ENCODE assay signal across 20 mouse cellular contexts in genomic region chr15:83499211-83499755, GRCm38 (mm10). TPM values are rescaled to one million over a fixed set of nuclear protein-coding genes. Genes with fewer than 3 reads are reported as not detected.
DNase-seq lines count a peak whose midpoint lies in the region; ATAC-seq lines count a peak whose summit lies in the region.
"Had no signal": no experiment of that assay in that cellular context is flagged by ENCODE, and none has a peak within 500 bp of the region (broad histone marks: within the 10 kb centered on the region; RNA-seq: fewer than 3 reads in every experiment).

No protein-coding gene starts in this region.

- no peak overlapping the region for H3K4me2 ChIP-seq in embryonic facial prominence, embryonic 13.5 days
- H3K4me2 ChIP-seq: forebrain, embryonic 15.5 days; heart, embryonic 13.5 days had no signal

- no peak overlapping the region for H3K4me3 ChIP-seq in embryonic facial prominence, embryonic 13.5 days
- H3K4me3 ChIP-seq in embryonic facial prominence, embryonic 10.5 days, result no peak overlapping the region
- H3K4me3 ChIP-seq in limb, embryonic 10.5 days, result no peak overlapping the region
- H3K4me3 ChIP-seq: forebrain, embryonic 15.5 days; heart, embryonic 13.5 days had no signal

- H3K36me3 ChIP-seq in embryonic facial prominence, embryonic 13.5 days, result peaks cover 71% of the 10 kb centered on the region
- peaks cover 89% of the 10 kb centered on the region for H3K36me3 ChIP-seq in embryonic facial prominence, embryonic 10.5 days (replicated peaks)
- peaks cover 71% of the 10 kb centered on the region for H3K36me3 ChIP-seq in limb, embryonic 10.5 days

- no peaks in the 10 kb centered on the region for H3K4me1 ChIP-seq in embryonic facial prominence, embryonic 13.5 days
- H3K4me1 ChIP-seq in embryonic facial prominence, embryonic 10.5 days, result peaks cover 7% of the 10 kb centered on the region
- H3K4me1 ChIP-seq in limb, embryonic 10.5 days, result peaks cover 9% of the 10 kb centered on the region
- H3K4me1 ChIP-seq: forebrain, embryonic 15.5 days had no signal

- WGBS in embryonic facial prominence, embryonic 13.5 days, result 90% methylated on average over 10 of the region's 10 CpGs
- WGBS in embryonic facial prominence, embryonic 10.5 days, result 91% methylated on average over 10 of the region's 10 CpGs
- 91% methylated on average over 10 of the region's 10 CpGs for WGBS in limb, embryonic 10.5 days

- no peaks in the 10 kb centered on the region for H3K27me3 ChIP-seq in embryonic facial prominence, embryonic 13.5 days
- no peaks in the 10 kb centered on the region for H3K27me3 ChIP-seq in embryonic facial prominence, embryonic 10.5 days (replicated peaks; ENCODE audit: low read depth, poor library complexity, severe bottlenecking)
- H3K27me3 ChIP-seq in limb, embryonic 10.5 days (ENCODE audit: low read depth, poor library complexity, severe bottlenecking), result no peaks in the 10 kb centered on the region
- H3K27me3 ChIP-seq: forebrain, embryonic 15.5 days; heart, embryonic 13.5 days; Patski had no signal

- H3K9me3 ChIP-seq in embryonic facial prominence, embryonic 13.5 days, result no peaks in the 10 kb centered on the region
- no peaks in the 10 kb centered on the region for H3K9me3 ChIP-seq in embryonic facial prominence, embryonic 10.5 days
- no peaks in the 10 kb centered on the region for H3K9me3 ChIP-seq in limb, embryonic 10.5 days (replicated peaks)
- H3K9me3 ChIP-seq: forebrain, embryonic 15.5 days; heart, embryonic 13.5 days had no signal

- ATAC-seq in embryonic facial prominence, embryonic 13.5 days (ENCODE audit: insufficient number of reproducible peaks, insufficient read depth, low FRiP score, low TSS enrichment, low read depth), result 0 out of 2 replicates have a peak, but pooled peaks have one; percentile 52
- ATAC-seq: activated CD4-positive, CD25-positive, alpha-beta regulatory T cell, adult 4 months; forebrain, embryonic 15.5 days; hindbrain, embryonic 16.5 days; Patski had no signal

- DNase-seq in embryonic facial prominence, embryonic 10.5 days (ENCODE audit: low spot score), result no peak
- DNase-seq in lung, postnatal 25 days (ENCODE audit: low spot score), result peak; percentile 50
- no peak for DNase-seq in lung, postnatal 4 days
- peak; percentile 49 for DNase-seq in MN1 (ENCODE audit: low spot score)
- DNase-seq in limb, embryonic 10.5 days (ENCODE audit: low spot score), result no peak
- DNase-seq in left cerebral cortex, postnatal 4 days, result no peak
- DNase-seq: adrenal gland, adult 2 months; adrenal gland, postnatal 25 days; cerebellum, adult 18-20 months; cerebellum, adult 9-11 months; cerebellum, postnatal 36 days; gastrocnemius, postnatal 36 days; heart, adult 11 months; heart, postnatal 36 days had no signal

- no peak overlapping the region for H3K27ac ChIP-seq in embryonic facial prominence, embryonic 13.5 days
- H3K27ac ChIP-seq in embryonic facial prominence, embryonic 10.5 days (replicated peaks), result no peak overlapping the region
- H3K27ac ChIP-seq in limb, embryonic 10.5 days, result no peak overlapping the region
- H3K27ac ChIP-seq: forebrain, embryonic 15.5 days; heart, embryonic 13.5 days had no signal

- intact Hi-C loops in left cerebral cortex, postnatal 4 days (cut with DNase I), result loop anchor here (10.0 kb wide), 1 partner anchor 164 kb away; no protein-coding TSS in a partner anchor

- no peak overlapping the region for H3K9ac ChIP-seq in embryonic facial prominence, embryonic 13.5 days
- H3K9ac ChIP-seq: forebrain, embryonic 15.5 days; heart, embryonic 13.5 days had no signal

RNA-seq across cellular contexts. Expression of gene Ttll1, which starts 11.4 kb away (rescaled TPM):
- 21.8 and 22.7 TPM in 2 replicates for polyA plus RNA-seq in embryonic facial prominence, embryonic 13.5 days (2015; fragmentation: Nextera tagmentation; extraction: Ambion mirVana)
- polyA plus RNA-seq in embryonic facial prominence, embryonic 10.5 days (2016; fragmentation: Nextera tagmentation; extraction: Ambion mirVana), result 30.9 and 32.6 TPM in 2 replicates
- polyA plus RNA-seq in limb, embryonic 10.5 days (2016; fragmentation: Nextera tagmentation; extraction: Ambion mirVana), result 22.0 and 25.8 TPM in 2 replicates
- total RNA-seq in left cerebral cortex, postnatal 4 days (2021), result 10 to 100 TPM; 70.6 to 71.9 TPM

RNA-seq across cellular contexts. Expression of gene Bik, which starts 27.4 kb away (rescaled TPM):
- polyA plus RNA-seq in embryonic facial prominence, embryonic 13.5 days (2015; fragmentation: Nextera tagmentation; extraction: Ambion mirVana), result 3.6 and 4.0 TPM in 2 replicates
- 2.3 TPM in 2 replicates for polyA plus RNA-seq in embryonic facial prominence, embryonic 10.5 days (2016; fragmentation: Nextera tagmentation; extraction: Ambion mirVana)
- 1.7 and 2.6 TPM in 2 replicates for polyA plus RNA-seq in limb, embryonic 10.5 days (2016; fragmentation: Nextera tagmentation; extraction: Ambion mirVana)
- not detected for total RNA-seq in left cerebral cortex, postnatal 4 days (2021)

RNA-seq across cellular contexts. Expression of gene Pacsin2, which starts 34.9 kb away (rescaled TPM):
- 49.4 and 49.6 TPM in 2 replicates for polyA plus RNA-seq in embryonic facial prominence, embryonic 13.5 days (2015; fragmentation: Nextera tagmentation; extraction: Ambion mirVana)
- 60.7 and 61.7 TPM in 2 replicates for polyA plus RNA-seq in embryonic facial prominence, embryonic 10.5 days (2016; fragmentation: Nextera tagmentation; extraction: Ambion mirVana)
- polyA plus RNA-seq in limb, embryonic 10.5 days (2016; fragmentation: Nextera tagmentation; extraction: Ambion mirVana), result 56.9 and 61.0 TPM in 2 replicates
- total RNA-seq in left cerebral cortex, postnatal 4 days (2021), result 10 to 100 TPM; 23.2 to 24.9 TPM

Comparison
In these comparisons a context has a peak if more than half of its experiments do, and no peak if none do; other contexts are left out.
1. DNase-seq: peak in lung, postnatal 25 days (single experiment) and MN1 (single experiment); none in embryonic facial prominence, embryonic 10.5 days (single experiment), lung, postnatal 4 days (0 of 2), limb, embryonic 10.5 days (single experiment) and left cerebral cortex, postnatal 4 days (single experiment).